Mouse (Mus musculus) heart, postnatal 0 days (tissue): ENCODE results near the gene Ankib1.

Source experiments
- CTCF ChIP-seq: IDR thresholded peaks from 2 replicates; pipeline ENCODE4 v1.5.1; 2016; ENCODE audit warnings: antibody characterized with exemption, control low read depth, low read depth
- EP300 ChIP-seq: IDR thresholded peaks from 2 replicates; pipeline ENCODE4 v1.6.1; 2016; ENCODE audit warnings: antibody characterized with exemption, low read depth

GRCm38 (mm10) chr5:3808472-3808871, 5.7 kb upstream of the Ankib1 start:
- TF ChIP-seq EP300, result no peak
- no peak for TF ChIP-seq CTCF
